Mouse (Mus musculus): ENCODE results near the gene Sctr. TPM values are rescaled to one million over a fixed set of nuclear protein-coding genes. Genes with fewer than 3 reads are reported as not detected.

Gene Sctr
- polyA plus RNA-seq (2016; fragmentation: Nextera tagmentation; extraction: Ambion mirVana), result not detected in 2 replicates

DNA sequence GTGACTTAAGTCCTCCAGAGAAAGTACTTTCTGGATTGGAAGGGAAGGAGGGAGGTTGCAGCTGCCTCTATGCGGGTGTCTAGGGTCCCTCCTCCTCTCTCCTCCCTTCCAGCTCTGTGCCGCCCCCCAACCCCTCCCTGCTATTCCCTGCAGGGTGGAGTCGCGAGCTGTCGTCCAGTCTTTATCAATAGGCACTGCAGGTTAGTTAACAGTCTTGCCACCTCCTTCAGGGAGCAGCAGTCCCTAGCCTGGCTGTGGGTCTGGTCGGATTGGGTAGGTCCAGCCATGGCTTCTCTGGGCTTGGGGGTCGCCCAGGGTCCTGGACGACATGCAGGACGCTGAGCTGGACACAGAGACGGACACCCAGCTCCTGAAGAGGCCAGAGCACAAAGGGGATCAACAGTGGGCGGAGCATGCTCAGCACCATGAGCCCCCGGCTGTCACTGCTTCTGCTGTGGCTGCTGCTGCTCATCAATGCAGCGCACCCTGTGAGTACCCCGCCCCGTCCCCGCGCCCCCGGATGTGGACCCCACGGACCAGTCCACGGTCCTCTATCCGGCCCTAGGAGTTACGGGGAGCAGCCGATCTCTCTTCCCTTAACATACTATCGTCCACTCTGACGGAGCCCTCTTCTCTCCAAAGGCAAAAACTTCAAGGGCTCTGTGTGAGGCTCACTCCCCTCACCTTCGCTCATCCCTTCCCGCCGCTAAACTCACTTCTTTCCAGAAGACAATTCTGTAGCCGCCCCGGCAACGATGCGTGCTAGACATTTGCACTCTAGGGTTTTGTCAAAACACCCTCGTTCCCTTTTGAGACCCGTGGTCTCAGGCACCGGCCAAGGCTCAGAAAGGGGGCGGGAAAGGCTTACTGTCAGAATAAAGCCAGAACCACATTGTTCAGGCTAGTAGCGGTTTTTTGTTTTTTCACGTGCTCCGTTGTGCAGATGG, at the start of gene Sctr:
Gene Sctr (plus strand): TSS at position 51 of the 947 bp plus-strand sequence.
- no peaks in the 10 kb centered on the region for H3K9me3 ChIP-seq
- no peak for DNase-seq (ENCODE audit: low spot score)
- WGBS, result 1% methylated on average over 38 of the region's 39 CpGs

DNA sequence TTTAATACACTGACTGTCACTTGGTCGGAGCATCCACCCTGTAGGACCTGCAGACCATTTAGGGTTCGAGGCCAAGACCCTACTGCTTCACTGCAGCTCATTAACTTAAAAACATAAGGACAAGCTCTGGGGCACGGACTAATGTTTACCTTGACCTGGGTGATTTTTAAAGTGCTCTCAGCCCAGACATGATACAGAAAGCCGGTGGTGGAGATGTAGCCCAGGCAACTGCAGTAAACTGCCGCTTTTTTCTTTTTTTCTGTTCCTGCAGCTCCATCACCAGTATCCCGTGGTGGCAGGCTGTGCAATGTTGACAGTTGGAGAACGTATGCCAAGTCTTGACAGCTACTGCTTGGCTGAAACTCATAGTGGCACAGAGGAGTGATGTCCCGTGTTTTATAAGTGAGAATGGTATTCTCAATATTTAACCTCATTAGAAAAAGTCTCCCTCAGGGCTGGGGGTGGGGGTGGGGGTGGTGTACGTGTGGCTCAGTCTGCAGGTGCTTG, 48.9 kb upstream of the Sctr start:
- Histone ChIP-seq H3K27ac (no peak overlapping the region), H3K36me3 (no peaks in the 10 kb centered on the region), H3K4me1 (no peaks in the 10 kb centered on the region), H3K9me3 (no peaks in the 10 kb centered on the region), H3K27me3 (ENCODE audit: insufficient read depth, poor library complexity, severe bottlenecking) (no peaks in the 10 kb centered on the region), H3K4me3 (no peak overlapping the region)
- no peak for DNase-seq (ENCODE audit: low spot score)
- 67% methylated on average over 9 of the region's 9 CpGs for WGBS

More for the DNA sequence above, at the start of gene Sctr:
- no peaks in the 10 kb centered on the region for H3K36me3 ChIP-seq
- peaks cover 47% of the 10 kb centered on the region for H3K27me3 ChIP-seq (ENCODE audit: insufficient read depth, poor library complexity, severe bottlenecking)
- H3K27ac ChIP-seq, result peak within 1 kb of the TSS; percentile 52; the same call in 1 of the 2 replicates
- H3K4me1 ChIP-seq, result peaks cover 11% of the 10 kb centered on the region; the same call in 1 of the 2 replicates
- H3K4me3 ChIP-seq, result peak within 1 kb of the TSS; percentile 61

DNA sequence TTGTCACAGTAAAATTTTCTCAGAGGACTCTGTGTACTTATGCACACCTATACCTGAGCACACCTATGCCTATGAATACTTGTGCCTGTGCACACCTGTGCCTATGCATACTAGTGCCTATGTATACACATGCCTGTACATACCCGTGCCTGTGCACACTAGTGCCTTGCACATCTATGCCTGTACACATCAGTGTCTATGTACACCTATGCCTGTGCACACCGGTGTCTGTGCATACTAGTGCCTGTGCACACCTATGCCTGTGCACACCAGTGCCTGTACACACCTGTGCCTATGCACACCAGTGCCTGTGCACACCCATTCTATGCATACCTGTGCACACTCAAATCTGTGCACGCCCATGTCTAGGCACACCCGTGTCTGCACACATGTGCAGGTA, 47.2 kb upstream of the Sctr start:
- Histone ChIP-seq H3K4me1 (no peaks in the 10 kb centered on the region), H3K4me3 (no peak overlapping the region), H3K36me3 (no peaks in the 10 kb centered on the region), H3K27me3 (ENCODE audit: insufficient read depth, poor library complexity, severe bottlenecking) (no peaks in the 10 kb centered on the region), H3K9me3 (no peaks in the 10 kb centered on the region), H3K27ac (no peak overlapping the region)
- 86% methylated on average over 4 of the region's 4 CpGs for WGBS
- no peak for DNase-seq (ENCODE audit: low spot score)

DNA sequence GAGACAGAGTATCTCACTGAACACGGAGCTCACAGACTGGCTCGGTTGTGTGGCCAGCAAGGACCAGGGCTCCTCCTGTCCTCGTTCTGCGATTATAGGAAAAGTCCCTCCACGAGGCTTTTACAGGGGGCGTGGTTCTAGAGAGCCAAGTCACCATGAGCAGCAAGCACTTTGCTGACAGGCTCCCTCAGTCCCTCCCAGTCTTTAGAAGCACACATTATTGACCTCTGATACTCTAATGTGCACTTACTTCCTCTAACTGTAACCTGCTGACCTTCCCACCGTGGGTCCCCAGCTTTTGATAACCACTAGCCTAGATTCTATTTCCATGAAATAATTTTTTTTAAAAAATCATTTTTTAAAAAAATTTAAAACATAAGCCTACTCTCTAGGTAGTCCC, 46.8 kb upstream of the Sctr start:
- 57% methylated on average over 7 of the region's 7 CpGs for WGBS
- H3K36me3 ChIP-seq, result no peaks in the 10 kb centered on the region
- H3K27ac ChIP-seq, result no peak overlapping the region
- no peaks in the 10 kb centered on the region; the same call in 1 of the 2 replicates for H3K4me1 ChIP-seq
- DNase-seq (ENCODE audit: low spot score), result no peak
- H3K4me3 ChIP-seq, result no peak overlapping the region
- no peaks in the 10 kb centered on the region for H3K27me3 ChIP-seq (ENCODE audit: insufficient read depth, poor library complexity, severe bottlenecking)
- H3K9me3 ChIP-seq, result no peaks in the 10 kb centered on the region

DNA sequence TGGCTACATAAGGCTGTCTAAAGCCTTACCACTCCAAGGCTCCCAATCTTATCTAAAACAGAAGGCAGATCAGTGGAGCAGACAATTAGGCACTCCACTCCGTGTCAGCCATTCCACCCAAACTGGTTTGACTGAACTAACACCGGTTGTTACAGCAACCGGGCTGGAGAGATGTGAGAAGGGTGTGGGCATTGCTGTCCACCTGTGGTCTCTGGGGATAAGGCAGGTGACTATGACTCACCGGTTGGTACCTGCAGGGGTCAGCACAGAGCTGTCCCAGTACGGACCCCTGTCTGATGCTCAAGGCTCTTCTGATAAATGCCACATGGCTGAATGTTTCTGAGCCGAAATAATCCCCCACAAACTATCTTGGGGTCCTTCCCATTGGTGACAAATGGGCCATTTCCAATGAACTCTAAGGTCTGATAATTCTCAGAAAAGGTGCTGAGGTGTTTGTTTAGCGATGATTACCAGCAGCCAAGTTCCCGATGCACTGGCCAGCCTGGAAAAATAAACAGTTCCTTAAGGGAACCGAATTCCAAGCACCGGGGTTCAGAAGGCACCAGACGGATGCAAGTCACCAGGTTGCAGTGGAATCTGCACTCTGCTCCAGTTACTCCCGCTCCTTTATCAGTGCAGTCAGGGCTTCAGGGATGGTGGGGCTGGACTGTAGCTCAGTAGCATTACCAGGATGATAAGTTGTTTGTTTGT, 40.7 kb upstream of the Sctr start:
- Histone ChIP-seq H3K4me1 (peaks cover 4% of the 10 kb centered on the region; the same call in 1 of the 2 replicates), H3K27me3 (ENCODE audit: insufficient read depth, poor library complexity, severe bottlenecking) (no peaks in the 10 kb centered on the region), H3K27ac (no peak overlapping the region), H3K4me3 (no peak overlapping the region), H3K9me3 (no peaks in the 10 kb centered on the region), H3K36me3 (no peaks in the 10 kb centered on the region)
- no peak for DNase-seq (ENCODE audit: low spot score)
- WGBS, result 24% methylated on average over 12 of the region's 12 CpGs

DNA sequence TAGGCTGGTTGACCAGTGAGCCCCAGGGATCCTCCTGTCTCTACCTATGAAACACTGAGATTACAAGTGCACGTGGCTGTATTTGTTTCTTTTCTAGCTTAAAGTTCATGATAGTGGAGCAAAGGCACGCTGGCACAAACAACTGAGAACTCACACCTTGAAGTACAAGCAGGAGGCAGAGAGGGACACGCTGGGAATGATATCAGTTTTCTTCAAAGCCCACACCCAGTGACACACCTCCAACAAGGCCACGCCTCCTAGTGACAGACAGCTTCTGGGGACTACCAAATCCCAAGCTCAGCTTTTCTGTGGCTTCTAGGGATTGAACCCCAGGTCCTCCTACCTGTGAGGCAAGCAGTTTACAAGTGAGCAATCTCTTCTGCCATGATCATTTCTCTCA, 33.6 kb upstream of the Sctr start:
- H3K4me1 ChIP-seq, result no peaks in the 10 kb centered on the region
- H3K9me3 ChIP-seq, result no peaks in the 10 kb centered on the region
- H3K27ac ChIP-seq, result no peak overlapping the region
- no peaks in the 10 kb centered on the region for H3K36me3 ChIP-seq
- H3K27me3 ChIP-seq (ENCODE audit: insufficient read depth, poor library complexity, severe bottlenecking), result no peaks in the 10 kb centered on the region
- no peak overlapping the region for H3K4me3 ChIP-seq
- no peak for DNase-seq (ENCODE audit: low spot score)
- WGBS, result 26% methylated on average over 4 of the region's 4 CpGs

DNA sequence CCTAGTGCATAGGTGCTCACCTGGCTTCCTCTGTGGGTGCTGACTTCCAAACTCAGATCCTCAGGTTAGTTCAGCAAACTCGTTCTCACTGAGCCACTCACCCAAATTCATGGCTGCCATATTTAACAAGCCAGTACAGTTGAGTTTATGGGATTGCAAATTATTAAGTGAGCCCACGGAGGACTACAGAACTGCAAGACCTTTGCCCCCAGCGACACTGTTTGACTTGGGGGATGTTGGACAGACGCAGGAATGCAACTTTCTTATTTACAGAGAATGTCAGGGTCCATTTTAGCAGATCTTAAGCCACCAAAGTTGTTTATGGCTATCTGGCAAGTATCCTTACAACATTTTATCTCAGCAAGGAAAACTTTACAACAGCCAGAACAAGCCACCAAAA, 31.6 kb upstream of the Sctr start:
- no peak for DNase-seq (ENCODE audit: low spot score)
- Histone ChIP-seq H3K36me3 (no peaks in the 10 kb centered on the region), H3K27ac (no peak overlapping the region), H3K27me3 (ENCODE audit: insufficient read depth, poor library complexity, severe bottlenecking) (no peaks in the 10 kb centered on the region), H3K4me1 (no peaks in the 10 kb centered on the region), H3K4me3 (no peak overlapping the region), H3K9me3 (no peaks in the 10 kb centered on the region)
- WGBS, result 77% methylated on average over 4 of the region's 4 CpGs

DNA sequence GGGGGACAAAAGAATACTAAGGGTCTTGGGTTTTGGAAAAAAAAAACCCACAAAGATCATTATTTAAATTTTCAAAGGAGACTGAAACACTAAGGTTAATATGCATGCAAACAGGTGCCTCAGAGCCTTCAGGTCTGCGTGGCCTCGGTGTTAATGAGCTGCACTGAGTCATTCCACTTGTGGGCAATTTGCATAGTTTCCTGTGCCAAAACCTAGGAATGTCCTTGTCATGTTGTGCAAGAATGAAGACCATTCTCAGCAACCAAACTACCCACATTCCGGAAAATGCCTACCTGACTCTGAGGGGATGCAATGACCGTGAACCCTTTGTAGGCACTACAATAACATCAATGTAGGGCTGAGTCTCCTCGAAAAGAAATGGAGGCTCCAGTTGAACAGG, 20.1 kb upstream of the Sctr start:
- Histone ChIP-seq H3K4me1 (no peaks in the 10 kb centered on the region), H3K27ac (no peak overlapping the region), H3K36me3 (no peaks in the 10 kb centered on the region), H3K4me3 (no peak overlapping the region), H3K9me3 (peaks cover 5% of the 10 kb centered on the region), H3K27me3 (ENCODE audit: insufficient read depth, poor library complexity, severe bottlenecking) (no peaks in the 10 kb centered on the region)
- WGBS, result 85% methylated on average over 5 of the region's 5 CpGs
- no peak for DNase-seq (ENCODE audit: low spot score)

DNA sequence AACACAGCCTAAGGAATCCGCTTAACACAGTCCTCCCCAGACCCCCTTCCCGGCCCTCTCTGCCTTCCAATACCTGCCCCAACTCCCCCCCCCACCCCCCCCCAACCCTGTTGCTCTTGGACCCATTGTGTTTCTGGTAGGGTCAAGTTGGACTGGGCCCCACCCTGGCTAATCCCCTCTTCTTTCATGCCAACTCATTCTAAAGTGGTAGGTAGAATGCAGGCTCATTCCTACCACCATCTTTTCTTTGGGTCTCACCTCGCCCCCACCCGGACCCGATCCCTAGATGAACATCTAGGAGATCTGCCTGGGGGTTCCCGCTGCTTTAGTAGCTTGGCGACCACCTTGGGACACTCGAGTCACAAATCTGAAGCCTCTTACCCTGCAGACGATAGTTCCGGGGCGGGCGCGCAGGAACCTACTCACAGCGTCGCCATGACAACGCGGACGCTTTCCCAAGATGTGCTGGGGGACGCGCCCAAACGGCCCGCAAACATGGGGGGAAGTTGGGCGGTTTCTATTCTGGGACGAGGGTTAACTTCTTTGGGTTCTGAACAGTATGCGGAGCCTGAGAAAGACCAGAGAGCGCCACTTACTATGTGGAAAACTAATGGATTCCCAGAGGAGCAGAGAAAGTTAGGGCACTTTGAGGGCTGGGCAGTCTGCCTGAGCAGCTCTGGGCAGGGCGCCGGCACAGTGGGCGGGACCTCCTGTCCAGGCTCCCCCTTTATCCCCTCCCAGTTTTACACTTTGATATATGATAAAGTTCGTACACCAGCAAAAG, 9.7 kb upstream of the Sctr start, which contains the start of gene Cfap221:
Gene Cfap221 (minus strand): TSS at position 437 of the 784 bp plus-strand sequence.
- Histone ChIP-seq H3K9me3 (no peaks in the 10 kb centered on the region), H3K27me3 (ENCODE audit: insufficient read depth, poor library complexity, severe bottlenecking) (0 out of 2 replicates have a peak, but pooled peaks cover 7% of the 10 kb centered on the region), H3K4me3 (peak within 1 kb of the TSS; percentile 68), H3K27ac (peak within 1 kb of the TSS; percentile 64; the same call in 1 of the 2 replicates), H3K36me3 (no peaks in the 10 kb centered on the region), H3K4me1 (0 out of 2 replicates have a peak, but pooled peaks cover 4% of the 10 kb centered on the region)
- 6% methylated on average over 30 of the region's 30 CpGs for WGBS
- DNase-seq (ENCODE audit: low spot score), result peak; percentile 91

DNA sequence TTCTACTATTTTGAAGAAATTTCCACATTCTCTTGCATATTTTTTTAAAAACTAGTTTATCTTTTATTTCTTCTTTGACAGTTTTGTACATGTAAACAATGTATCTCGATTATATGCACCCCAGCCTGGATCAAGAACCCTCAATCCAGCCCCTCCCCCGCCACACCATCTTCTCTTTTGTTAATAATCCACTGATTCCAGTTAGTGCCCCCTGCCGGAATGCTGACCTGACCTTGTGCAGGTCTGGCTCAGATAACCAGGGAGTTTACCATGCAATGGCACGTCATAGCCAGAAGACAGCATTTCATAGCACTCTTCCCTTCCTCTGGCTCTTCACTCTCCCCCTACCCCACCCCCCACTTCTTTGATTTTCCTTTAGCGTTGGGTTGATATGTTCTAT, 9.1 kb upstream of the Sctr start:
- WGBS, result 30% methylated on average over 5 of the region's 5 CpGs
- no peak for DNase-seq (ENCODE audit: low spot score)
- Histone ChIP-seq H3K4me3 (peak overlapping the region; percentile 68), H3K27me3 (ENCODE audit: insufficient read depth, poor library complexity, severe bottlenecking) (0 out of 2 replicates have a peak, but pooled peaks cover 7% of the 10 kb centered on the region), H3K27ac (no peak overlapping the region), H3K9me3 (no peaks in the 10 kb centered on the region), H3K4me1 (0 out of 2 replicates have a peak, but pooled peaks cover 4% of the 10 kb centered on the region), H3K36me3 (no peaks in the 10 kb centered on the region)

DNA sequence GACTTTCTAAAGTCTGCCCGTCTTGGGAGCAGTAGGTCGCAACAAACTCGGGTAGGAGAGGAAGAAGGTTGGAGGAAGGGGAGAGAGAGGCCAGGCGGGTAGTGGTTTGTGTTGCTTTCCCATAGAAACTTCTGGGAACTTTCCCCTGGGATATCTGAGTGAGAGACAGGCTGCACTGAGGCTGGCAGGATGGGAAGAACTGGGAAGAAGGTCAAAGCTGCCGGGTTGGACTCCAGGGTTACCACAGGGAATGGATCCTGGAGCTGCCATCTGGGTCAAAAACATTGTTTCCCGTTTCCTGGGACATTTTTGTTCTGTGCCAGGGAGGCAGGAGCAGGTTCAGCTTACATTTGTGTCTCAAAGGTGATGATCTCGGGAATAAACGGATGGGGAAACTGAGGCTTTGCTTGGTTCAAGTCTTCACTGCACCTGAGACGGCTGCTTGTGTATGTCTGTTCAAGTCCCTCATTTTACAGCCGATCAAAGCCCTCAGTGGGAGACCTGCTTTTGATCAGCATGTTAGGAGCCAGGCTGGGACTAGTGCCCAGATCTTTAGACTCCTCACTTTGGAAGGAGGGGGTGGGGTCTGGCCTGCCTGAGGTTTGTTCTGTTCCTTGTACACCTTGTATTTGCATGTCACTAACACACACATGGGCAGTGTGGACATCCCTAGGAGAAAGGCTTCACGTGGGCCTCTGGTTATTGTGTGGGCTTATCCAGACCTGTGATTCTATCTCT, 1.3 kb downstream of the Sctr start:
- peaks cover 11% of the 10 kb centered on the region; the same call in 1 of the 2 replicates for H3K4me1 ChIP-seq
- H3K27ac ChIP-seq, result no peak overlapping the region
- no peaks in the 10 kb centered on the region for H3K9me3 ChIP-seq
- H3K4me3 ChIP-seq, result peak overlapping the region; percentile 61; the same call in 1 of the 2 replicates
- H3K36me3 ChIP-seq, result no peaks in the 10 kb centered on the region
- no peak for DNase-seq (ENCODE audit: low spot score)
- WGBS, result 28% methylated on average over 11 of the region's 11 CpGs
- H3K27me3 ChIP-seq (ENCODE audit: insufficient read depth, poor library complexity, severe bottlenecking), result peaks cover 51% of the 10 kb centered on the region

All from heart, embryonic 10.5 days (tissue).